Mouse (Mus musculus): Measurements from ENCODE around the gene Lrrc46.

DNA sequence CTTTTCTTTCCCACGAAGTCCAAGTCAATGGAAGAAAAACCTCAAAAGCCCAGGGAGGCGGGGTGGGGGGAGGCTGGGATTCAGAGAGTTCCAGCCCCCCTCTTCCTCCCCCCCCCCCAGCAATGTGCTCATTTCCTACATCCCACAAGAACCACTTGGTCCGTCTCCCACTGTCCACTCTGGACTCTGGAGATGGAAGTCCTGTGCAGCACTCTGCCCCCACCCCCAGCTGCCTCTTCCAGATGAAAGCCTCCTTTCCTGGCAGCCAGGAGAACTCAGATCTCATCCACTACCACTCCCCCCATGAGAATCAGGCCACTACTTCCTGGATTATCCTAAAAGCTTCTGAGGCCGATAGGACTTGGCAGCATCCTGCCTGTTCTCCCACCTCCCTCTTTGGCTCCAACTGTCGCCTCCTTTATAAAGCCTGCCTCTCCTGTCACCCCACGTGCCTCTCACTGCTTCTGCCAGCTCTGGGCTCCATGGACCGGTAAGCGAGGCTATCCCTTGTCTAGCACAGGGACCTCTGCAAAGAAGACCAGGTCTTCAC is 28.0 kb downstream of the Lrrc46 start, which contains the start of gene Sp6:
- TF ChIP-seq POLR2A (IDR thresholded peaks at IDR 0.05; ENCODE audit: borderline replicate concordance, control insufficient read depth, low read depth, low read length) (no peak), CTCF (IDR thresholded peaks at IDR 0.05; ENCODE audit: control insufficient read depth, insufficient read depth, low read length) (no peak)
